Mouse (Mus musculus) forebrain, embryonic 16.5 days (tissue): Measurements from ENCODE around the gene Sowaha. TPM values are rescaled to one million over a fixed set of nuclear protein-coding genes. Genes with fewer than 3 reads are reported as not detected.
A peak's percentile ranks its signal among the peaks of the same experiment; 100 is the strongest.

Source experiments
- ATAC-seq: fragments of 200-750 bp; cut with Nextera tagmentation; 2 replicates; pipeline ENCODE4 v1.8.0; 2017; ENCODE audit warnings: mild to moderate bottlenecking, moderate library complexity
- H3K27ac ChIP-seq: fragments of 300-500 bp; sonication (generic); 2 replicates; pipeline ENCODE4 v1.5.1; 2014; ENCODE audit warnings: low read length, control low read depth
- H3K27me3 ChIP-seq: fragments of 300-500 bp; sonication (generic); replicated peaks from 2 replicates; pipeline ENCODE4 v1.6.1; 2014; ENCODE audit warnings: low read length; ENCODE audit not compliant: control insufficient read depth, insufficient read depth
- H3K36me3 ChIP-seq: fragments of 300-500 bp; sonication (generic); 2 replicates; pipeline ENCODE4 v1.6.1; 2014; ENCODE audit not compliant: control insufficient read depth, insufficient read depth
- H3K4me1 ChIP-seq: fragments of 300-500 bp; sonication (generic); replicated peaks from 2 replicates; pipeline ENCODE4 v1.6.1; 2014; ENCODE audit warnings: low read length; ENCODE audit not compliant: control insufficient read depth, insufficient read depth
- H3K4me2 ChIP-seq: fragments of 300-500 bp; sonication (generic); 2 replicates; pipeline ENCODE4 v1.6.1; 2014; ENCODE audit warnings: mild to moderate bottlenecking, low read length, control low read depth
- H3K4me3 ChIP-seq: fragments of 300-500 bp; sonication (generic); replicated peaks from 2 replicates; pipeline ENCODE4 v1.5.1; 2014; ENCODE audit warnings: mild to moderate bottlenecking, low read length, control low read depth
- H3K9ac ChIP-seq: fragments of 300-500 bp; sonication (generic); replicated peaks from 2 replicates; pipeline ENCODE4 v1.6.1; 2014; ENCODE audit warnings: low read depth, low read length, control low read depth
- H3K9me3 ChIP-seq: fragments of 300-500 bp; sonication (generic); 2 replicates; pipeline ENCODE4 v1.6.1; 2016; ENCODE audit warnings: low read length; ENCODE audit not compliant: control insufficient read depth
- WGBS: fragments of 180-500 bp; shearing (Covaris S2); extraction: QIAGEN DNeasy Blood & Tissue Kit; methylation state at CpG from one replicate; pipeline ENCODE4 v1.1.7; 2014; 5-methylcytosine and 5-hydroxymethylcytosine counted together
- polyA plus RNA-seq: library from polyadenylated mRNA; unstranded; fragments of >200 nt; fragmentation: Nextera tagmentation; extraction: Ambion mirVana; gene quantifications from 2 replicates; pipeline ENCODE4 v1.2.1, GENCODE M21; 2015

The Sowaha gene
- 1.9 and 2.2 TPM in 2 replicates for polyA plus RNA-seq

DNA sequence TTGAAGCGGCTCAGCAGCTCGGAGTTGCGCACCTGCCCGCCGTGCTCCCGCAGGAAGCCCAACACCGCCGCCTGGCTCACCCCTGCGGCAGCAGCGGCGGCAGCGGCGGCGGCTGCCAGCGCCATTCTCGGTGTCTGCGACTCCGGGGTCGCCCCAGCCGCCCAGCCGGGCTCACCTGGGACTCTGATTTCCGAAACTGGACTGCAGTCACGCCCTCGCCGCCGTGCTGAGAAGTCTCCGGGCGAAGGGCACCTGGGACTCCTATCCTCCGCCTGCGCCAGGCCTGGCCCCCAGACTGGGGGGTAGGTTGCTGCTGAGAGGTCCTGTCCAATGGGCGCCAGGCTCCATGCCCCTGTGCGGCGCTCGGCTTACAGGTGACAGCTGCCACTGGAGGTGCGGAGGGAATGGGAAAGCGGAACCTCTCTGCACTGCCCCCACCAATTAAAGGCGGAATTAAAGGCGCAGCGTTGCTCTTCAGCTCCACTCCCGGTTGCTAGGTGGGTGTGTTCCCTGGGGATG is at the start of gene Sowaha, which contains the start of gene Gm9945:
Sowaha (minus strand) TSS at position 492 of the 519 bp plus-strand sequence.
Gm9945 (plus strand) TSS at position 384 of the 519 bp plus-strand sequence.
- Histone ChIP-seq H3K4me2 (peak within 1 kb of the TSS; percentile 69), H3K27me3 (peaks cover 33% of the 10 kb centered on the region), H3K27ac (no peak within 1 kb of the TSS), H3K36me3 (no peaks in the 10 kb centered on the region), H3K4me1 (peaks cover 31% of the 10 kb centered on the region), H3K9ac (peak within 1 kb of the TSS; percentile 52), H3K4me3 (peak within 1 kb of the TSS; percentile 51), H3K9me3 (peaks cover 5% of the 10 kb centered on the region; the same call in 1 of the 2 replicates)
- 2% methylated on average over 40 of the region's 40 CpGs for WGBS
- ATAC-seq = peak; percentile 49

GRCm38 (mm10) chr11:53529253-53529557 is 49.1 kb upstream of the Sowaha start:
- peaks cover 17% of the 10 kb centered on the region for H3K4me1 ChIP-seq
- no peak for ATAC-seq
- 50% methylated on average over 6 of the region's 6 CpGs for WGBS
- no peaks in the 10 kb centered on the region for H3K9me3 ChIP-seq
- H3K4me3 ChIP-seq = no peak overlapping the region
- H3K27me3 ChIP-seq = no peaks in the 10 kb centered on the region
- no peaks in the 10 kb centered on the region for H3K36me3 ChIP-seq
- no peak overlapping the region for H3K4me2 ChIP-seq
- no peak overlapping the region for H3K9ac ChIP-seq
- no peak overlapping the region for H3K27ac ChIP-seq

GRCm38 (mm10) chr11:53528397-53529252 is 48.6 kb upstream of the Sowaha start:
- no peaks in the 10 kb centered on the region for H3K9me3 ChIP-seq
- H3K9ac ChIP-seq = no peak overlapping the region
- no peaks in the 10 kb centered on the region for H3K27me3 ChIP-seq
- H3K4me2 ChIP-seq = no peak overlapping the region
- H3K27ac ChIP-seq = no peak overlapping the region
- 84% methylated on average over 9 of the region's 9 CpGs for WGBS
- ATAC-seq = no peak
- peaks cover 17% of the 10 kb centered on the region for H3K4me1 ChIP-seq
- H3K36me3 ChIP-seq = no peaks in the 10 kb centered on the region
- no peak overlapping the region for H3K4me3 ChIP-seq

DNA sequence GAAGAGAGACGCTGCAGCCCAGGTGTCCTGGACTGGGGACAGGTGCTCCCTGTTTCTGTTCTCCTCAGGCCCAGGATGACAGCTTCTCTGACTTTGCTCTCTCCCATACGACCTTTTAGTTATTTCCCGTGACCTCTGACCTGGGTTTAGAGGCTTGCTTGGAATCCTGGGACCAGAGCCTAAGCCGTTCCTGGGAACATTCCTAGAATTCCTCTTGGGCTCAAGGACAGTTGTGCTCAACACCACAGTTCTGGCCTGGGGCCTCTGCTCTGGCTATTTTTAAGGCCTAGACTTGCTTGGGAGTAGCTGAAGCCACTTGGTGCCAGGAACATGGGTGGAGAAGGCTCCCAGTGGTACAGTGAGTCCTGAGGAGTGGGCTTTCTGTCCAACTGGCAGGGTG is 45.4 kb upstream of the Sowaha start:
- WGBS = 54% methylated on average over 4 of the region's 4 CpGs
- no peak overlapping the region for H3K4me2 ChIP-seq
- peaks cover 41% of the 10 kb centered on the region for H3K4me1 ChIP-seq
- H3K36me3 ChIP-seq = no peaks in the 10 kb centered on the region
- H3K9ac ChIP-seq = no peak overlapping the region
- H3K27me3 ChIP-seq = no peaks in the 10 kb centered on the region
- no peaks in the 10 kb centered on the region for H3K9me3 ChIP-seq
- no peak overlapping the region for H3K4me3 ChIP-seq
- ATAC-seq = no peak
- H3K27ac ChIP-seq = no peak overlapping the region

- no peak overlapping the region for H3K27ac ChIP-seq
- WGBS = 61% methylated on average over 6 of the region's 6 CpGs
- peaks cover 43% of the 10 kb centered on the region for H3K4me1 ChIP-seq
- H3K9me3 ChIP-seq = no peaks in the 10 kb centered on the region
- H3K36me3 ChIP-seq = no peaks in the 10 kb centered on the region
- H3K9ac ChIP-seq = no peak overlapping the region
- H3K4me2 ChIP-seq = no peak overlapping the region
- ATAC-seq = no peak
- H3K27me3 ChIP-seq = no peaks in the 10 kb centered on the region
- no peak overlapping the region for H3K4me3 ChIP-seq
These were observed 44.8 kb upstream of the Sowaha start for GRCm38 (mm10) chr11:53524905-53525304.

GRCm38 (mm10) chr11:53523545-53524405 is 43.7 kb upstream of the Sowaha start:
- ATAC-seq = no peak
- Histone ChIP-seq H3K9ac (no peak overlapping the region), H3K27me3 (no peaks in the 10 kb centered on the region), H3K36me3 (no peaks in the 10 kb centered on the region), H3K4me1 (peaks cover 37% of the 10 kb centered on the region), H3K4me3 (no peak overlapping the region), H3K4me2 (no peak overlapping the region), H3K9me3 (no peaks in the 10 kb centered on the region), H3K27ac (no peak overlapping the region)
- 84% methylated on average over 14 of the region's 14 CpGs for WGBS

DNA sequence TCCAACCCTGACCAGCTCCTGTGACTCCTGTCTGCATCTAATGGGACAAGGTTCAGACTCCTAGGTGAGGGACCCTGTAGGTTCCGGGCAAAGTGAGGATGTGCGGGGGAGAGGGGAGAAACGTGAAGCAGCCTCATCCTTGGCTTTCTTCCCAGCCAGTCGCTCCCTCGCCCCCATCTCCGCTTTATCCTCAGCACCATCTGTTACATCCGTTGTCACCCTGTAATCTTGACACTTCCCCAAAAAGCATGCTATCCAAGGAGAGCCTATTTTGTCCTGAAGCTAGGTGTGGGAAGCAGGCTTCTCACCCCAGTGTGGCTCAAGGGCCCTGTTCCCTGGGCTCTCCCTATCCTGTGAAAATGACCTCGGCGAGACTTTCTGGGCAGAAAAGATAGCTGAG is 42.9 kb upstream of the Sowaha start:
- H3K4me3 ChIP-seq = no peak overlapping the region
- no peak overlapping the region for H3K9ac ChIP-seq
- no peak overlapping the region for H3K4me2 ChIP-seq
- ATAC-seq = no peak
- 57% methylated on average over 9 of the region's 9 CpGs for WGBS
- H3K9me3 ChIP-seq = no peaks in the 10 kb centered on the region
- H3K36me3 ChIP-seq = no peaks in the 10 kb centered on the region
- H3K27ac ChIP-seq = no peak overlapping the region
- H3K27me3 ChIP-seq = no peaks in the 10 kb centered on the region
- H3K4me1 ChIP-seq = peaks cover 31% of the 10 kb centered on the region

DNA sequence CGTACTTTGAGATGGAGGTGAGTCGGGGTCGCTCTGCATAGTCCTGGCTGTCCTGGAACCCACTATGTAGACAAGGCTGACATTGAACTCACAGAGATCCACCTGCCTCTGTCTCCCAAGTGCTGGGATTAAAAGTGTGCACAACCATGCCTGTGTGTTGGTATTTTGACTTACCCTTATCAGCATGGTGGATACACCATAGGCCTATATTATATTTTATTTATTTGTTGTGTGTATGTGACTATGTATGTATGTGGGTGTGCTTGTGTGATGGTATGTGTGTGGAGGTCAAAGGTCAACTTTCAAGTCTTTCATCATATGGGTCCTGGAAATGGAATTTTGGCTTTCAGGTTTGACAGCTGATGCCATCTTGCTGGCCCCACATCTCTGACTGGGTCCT is 42.3 kb upstream of the Sowaha start:
- Histone ChIP-seq H3K9me3 (no peaks in the 10 kb centered on the region), H3K4me1 (peaks cover 28% of the 10 kb centered on the region), H3K9ac (no peak overlapping the region), H3K4me2 (no peak overlapping the region), H3K36me3 (no peaks in the 10 kb centered on the region), H3K27me3 (no peaks in the 10 kb centered on the region), H3K27ac (no peak overlapping the region), H3K4me3 (no peak overlapping the region)
- 94% methylated on average over 3 of the region's 3 CpGs for WGBS
- no peak for ATAC-seq

GRCm38 (mm10) chr11:53521821-53522131 is 41.7 kb upstream of the Sowaha start:
- Histone ChIP-seq H3K9me3 (no peaks in the 10 kb centered on the region), H3K36me3 (no peaks in the 10 kb centered on the region), H3K4me3 (no peak overlapping the region), H3K9ac (no peak overlapping the region), H3K27ac (no peak overlapping the region), H3K4me2 (peak overlapping the region; percentile 67; the same call in 1 of the 2 replicates), H3K27me3 (no peaks in the 10 kb centered on the region), H3K4me1 (peaks cover 28% of the 10 kb centered on the region)
- ATAC-seq = no peak
- 94% methylated on average over 7 of the region's 7 CpGs for WGBS
